Mouse (Mus musculus) forebrain, embryonic 11.5 days (tissue): ENCODE data around the gene Hnrnph3. TPM values are rescaled to one million over a fixed set of nuclear protein-coding genes. Genes with fewer than 3 reads are reported as not detected.

Experiments used
- ATAC-seq: fragments of 200-750 bp; cut with Nextera tagmentation; replicated peaks from 2 replicates; pipeline ENCODE4 v1.8.0; 2017; ENCODE audit warnings: moderate TSS enrichment; ENCODE audit not compliant: low FRiP score
- DNase-seq: peaks from one replicate; pipeline ENCODE4 v3.0.0-alpha.2; 2017; ENCODE audit warnings: low spot score
- H3K27ac ChIP-seq: fragments of 300-500 bp; sonication (generic); 2 replicates; pipeline ENCODE4 v1.5.1; 2014; ENCODE audit warnings: low read depth, low read length
- H3K27me3 ChIP-seq: fragments of 300-500 bp; sonication (generic); 2 replicates; pipeline ENCODE4 v1.6.1; 2014; ENCODE audit warnings: mild to moderate bottlenecking, low read length, mixed read lengths; ENCODE audit not compliant: control insufficient read depth, insufficient read depth
- H3K36me3 ChIP-seq: fragments of 300-500 bp; sonication (generic); 2 replicates; pipeline ENCODE4 v1.6.1; 2014; ENCODE audit warnings: mild to moderate bottlenecking, low read length, moderate library complexity, mixed read lengths; ENCODE audit not compliant: control insufficient read depth, insufficient read depth
- H3K4me1 ChIP-seq: fragments of 300-500 bp; sonication (generic); replicated peaks from 2 replicates; pipeline ENCODE4 v1.6.1; 2014; ENCODE audit warnings: low read length, mixed read lengths; ENCODE audit not compliant: control insufficient read depth, insufficient read depth
- H3K4me2 ChIP-seq: fragments of 300-500 bp; sonication (generic); 2 replicates; pipeline ENCODE4 v1.6.1; 2014; ENCODE audit warnings: low read depth, mild to moderate bottlenecking, low read length, moderate library complexity, mixed read lengths; ENCODE audit not compliant: severe bottlenecking
- H3K4me3 ChIP-seq: fragments of 300-500 bp; sonication (generic); 2 replicates; pipeline ENCODE4 v1.5.1; 2014; ENCODE audit warnings: low read depth, low read length
- H3K9ac ChIP-seq: fragments of 300-500 bp; sonication (generic); 2 replicates; pipeline ENCODE4 v1.6.1; 2014; ENCODE audit warnings: low read length
- H3K9me3 ChIP-seq: fragments of 300-500 bp; sonication (generic); 2 replicates; pipeline ENCODE4 v1.6.1; 2016; ENCODE audit warnings: low read length, mixed read lengths; ENCODE audit not compliant: control insufficient read depth
- WGBS: fragments of 180-500 bp; shearing (Covaris S2); extraction: QIAGEN DNeasy Blood & Tissue Kit; methylation state at CpG from one replicate; pipeline ENCODE4 v1.1.7; 2014; 5-methylcytosine and 5-hydroxymethylcytosine counted together
- polyA plus RNA-seq: library from polyadenylated mRNA; unstranded; fragments of >200 nt; fragmentation: Nextera tagmentation; extraction: Ambion mirVana; gene quantifications from 2 replicates; pipeline ENCODE4 v1.2.1, GENCODE M21; 2014

The Hnrnph3 gene
- polyA plus RNA-seq = 161 and 170 TPM in 2 replicates

- Histone ChIP-seq H3K4me3 (peak within 1 kb of the TSS; percentile 63), H3K36me3 (no peaks in the 10 kb centered on the region), H3K4me1 (peaks cover 11% of the 10 kb centered on the region), H3K9ac (peak within 1 kb of the TSS; percentile 89), H3K27ac (peak within 1 kb of the TSS; percentile 100), H3K4me2 (peak within 1 kb of the TSS; percentile 88), H3K27me3 (no peaks in the 10 kb centered on the region), H3K9me3 (no peaks in the 10 kb centered on the region)
- DNase-seq (peak; percentile 100), ATAC-seq (peak; percentile 91)
- WGBS = under 1% methylated on average over 57 of the region's 69 CpGs
Measured at GRCm38 (mm10) chr10:63023749-63024579, at the start of gene Hnrnph3, which contains the start of gene Pbld2. Gene Hnrnph3, minus strand, starts transcription at chr10:63024217. Gene Pbld2, plus strand, starts transcription at chr10:63024315.

- DNase-seq (peak; percentile 87), ATAC-seq (peak; percentile 79)
- H3K9ac ChIP-seq = no peak overlapping the region
- H3K9me3 ChIP-seq = no peaks in the 10 kb centered on the region
- no peak overlapping the region for H3K4me3 ChIP-seq
- no peaks in the 10 kb centered on the region for H3K27me3 ChIP-seq
- no peaks in the 10 kb centered on the region for H3K36me3 ChIP-seq
- H3K4me2 ChIP-seq = no peak overlapping the region
- H3K27ac ChIP-seq = no peak overlapping the region
- H3K4me1 ChIP-seq = no peaks in the 10 kb centered on the region
- 1% methylated on average over 5 of the region's 5 CpGs for WGBS
Measured at GRCm38 (mm10) chr10:63065988-63066387, 42.0 kb upstream of the Hnrnph3 start.

DNA sequence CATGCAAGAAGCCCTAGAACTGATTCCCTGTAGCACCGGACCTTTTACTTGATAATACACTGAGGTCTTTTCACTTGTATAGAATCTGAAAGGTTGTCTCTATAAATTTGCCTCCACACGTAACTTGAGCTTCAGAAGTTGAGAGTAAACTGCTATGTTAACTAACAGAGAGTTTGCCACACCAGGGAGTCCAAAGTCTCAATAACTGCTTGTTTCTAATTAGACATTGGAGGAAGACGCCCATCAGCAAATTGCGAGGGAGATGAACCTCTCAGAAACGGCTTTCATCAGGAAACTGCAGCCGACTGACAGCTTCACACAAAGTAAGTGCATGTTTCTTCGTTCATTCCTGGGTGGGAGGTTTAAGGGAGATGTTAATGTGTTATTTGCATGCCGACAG, 41.5 kb upstream of the Hnrnph3 start:
- 56% methylated on average over 8 of the region's 8 CpGs for WGBS
- Histone ChIP-seq H3K36me3 (no peaks in the 10 kb centered on the region), H3K4me2 (no peak overlapping the region), H3K4me1 (no peaks in the 10 kb centered on the region), H3K4me3 (no peak overlapping the region), H3K9ac (no peak overlapping the region), H3K27me3 (no peaks in the 10 kb centered on the region), H3K9me3 (no peaks in the 10 kb centered on the region), H3K27ac (no peak overlapping the region)
- ATAC-seq (no peak), DNase-seq (no peak)

- Histone ChIP-seq H3K27ac (no peak overlapping the region), H3K4me3 (no peak overlapping the region), H3K4me1 (no peaks in the 10 kb centered on the region), H3K4me2 (no peak overlapping the region), H3K9ac (no peak overlapping the region), H3K27me3 (no peaks in the 10 kb centered on the region), H3K36me3 (no peaks in the 10 kb centered on the region), H3K9me3 (no peaks in the 10 kb centered on the region)
- ATAC-seq (no peak), DNase-seq (no peak)
- 89% methylated on average over 9 of the region's 9 CpGs for WGBS
Measured at GRCm38 (mm10) chr10:63064516-63064915, 40.5 kb upstream of the Hnrnph3 start.

DNA sequence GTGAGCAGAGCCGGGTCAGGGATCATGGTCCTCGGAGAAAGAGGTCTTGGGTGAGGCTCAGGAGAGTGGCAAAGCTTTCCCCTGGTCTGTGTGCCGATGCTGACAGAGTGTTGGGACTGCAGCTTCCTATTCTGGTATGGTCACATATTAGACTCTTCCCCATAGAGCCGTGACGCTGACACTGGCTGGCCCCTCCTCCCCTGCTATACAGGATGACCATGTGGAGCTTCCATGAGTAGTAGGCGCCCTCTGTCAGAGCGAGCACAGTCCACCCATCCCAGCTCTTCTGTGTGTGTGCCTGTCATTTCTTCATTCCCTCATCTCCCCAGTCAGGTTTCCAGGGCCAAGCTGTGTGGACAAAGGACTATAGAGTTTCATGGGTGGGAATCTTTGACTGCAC, 39.3 kb upstream of the Hnrnph3 start:
- H3K9me3 ChIP-seq = no peaks in the 10 kb centered on the region
- H3K27me3 ChIP-seq = no peaks in the 10 kb centered on the region
- no peaks in the 10 kb centered on the region for H3K4me1 ChIP-seq
- DNase-seq (no peak), ATAC-seq (no peak)
- H3K27ac ChIP-seq = no peak overlapping the region
- H3K9ac ChIP-seq = no peak overlapping the region
- no peak overlapping the region for H3K4me3 ChIP-seq
- 82% methylated on average over 7 of the region's 7 CpGs for WGBS
- no peak overlapping the region for H3K4me2 ChIP-seq
- no peaks in the 10 kb centered on the region for H3K36me3 ChIP-seq

GRCm38 (mm10) chr10:63062696-63063095, 38.7 kb upstream of the Hnrnph3 start:
- no peak overlapping the region for H3K9ac ChIP-seq
- no peaks in the 10 kb centered on the region for H3K4me1 ChIP-seq
- no peak overlapping the region for H3K4me3 ChIP-seq
- no peaks in the 10 kb centered on the region for H3K27me3 ChIP-seq
- H3K9me3 ChIP-seq = no peaks in the 10 kb centered on the region
- DNase-seq (no peak), ATAC-seq (no peak)
- WGBS = 95% methylated on average over 5 of the region's 5 CpGs
- H3K4me2 ChIP-seq = no peak overlapping the region
- H3K36me3 ChIP-seq = no peaks in the 10 kb centered on the region
- H3K27ac ChIP-seq = no peak overlapping the region

DNA sequence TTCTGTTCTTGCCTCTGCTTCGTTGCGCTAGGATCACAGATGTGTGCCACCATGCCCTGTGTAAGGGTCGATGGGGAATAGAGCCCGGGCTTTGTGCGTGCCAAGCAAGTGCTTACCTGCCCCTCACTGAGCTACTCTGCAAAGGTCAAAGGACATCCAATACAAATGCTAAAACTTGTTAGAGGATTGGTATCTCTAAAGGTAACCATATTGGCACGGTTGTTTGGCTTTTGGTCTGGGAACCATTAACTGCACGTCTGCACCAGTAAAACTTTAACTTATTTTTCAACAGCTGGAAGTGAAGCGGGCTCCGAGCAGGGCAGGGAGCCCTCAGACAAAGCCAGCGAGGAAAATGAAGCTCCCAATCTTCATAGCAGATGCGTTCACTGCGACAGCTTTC, 37.2 kb upstream of the Hnrnph3 start:
- H3K4me3 ChIP-seq = no peak overlapping the region
- H3K27me3 ChIP-seq = no peaks in the 10 kb centered on the region
- no peaks in the 10 kb centered on the region for H3K9me3 ChIP-seq
- WGBS = 78% methylated on average over 12 of the region's 12 CpGs
- no peak overlapping the region for H3K27ac ChIP-seq
- no peak for ATAC-seq
- H3K36me3 ChIP-seq = no peaks in the 10 kb centered on the region
- no peak for DNase-seq
- no peak overlapping the region for H3K9ac ChIP-seq
- no peak overlapping the region for H3K4me2 ChIP-seq
- H3K4me1 ChIP-seq = no peaks in the 10 kb centered on the region

DNA sequence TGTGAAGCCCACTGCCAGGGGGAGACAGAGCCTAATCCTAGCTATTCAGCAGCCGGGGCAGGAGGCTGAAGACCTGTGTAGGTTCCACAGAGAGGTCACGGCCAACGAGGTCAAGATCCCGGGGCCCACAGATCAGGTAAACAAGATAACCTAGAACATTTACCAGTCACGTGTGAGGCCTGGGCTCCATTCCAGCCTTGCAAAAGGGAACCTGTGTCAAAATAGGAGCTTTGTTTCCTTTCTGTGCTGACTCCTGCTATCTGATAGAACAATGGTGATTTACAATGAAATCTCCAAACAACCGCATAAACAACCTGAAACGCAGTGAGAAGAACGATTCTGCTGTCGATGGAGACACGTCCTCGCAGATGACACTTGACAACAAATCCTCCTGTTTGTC, 36.4 kb upstream of the Hnrnph3 start:
- Histone ChIP-seq H3K9me3 (no peaks in the 10 kb centered on the region), H3K27ac (no peak overlapping the region), H3K9ac (no peak overlapping the region), H3K36me3 (no peaks in the 10 kb centered on the region), H3K4me2 (no peak overlapping the region), H3K27me3 (no peaks in the 10 kb centered on the region), H3K4me3 (no peak overlapping the region), H3K4me1 (no peaks in the 10 kb centered on the region)
- 83% methylated on average over 11 of the region's 11 CpGs for WGBS
- ATAC-seq (no peak), DNase-seq (no peak)

GRCm38 (mm10) chr10:63059862-63060261, 35.8 kb upstream of the Hnrnph3 start, which contains the start of gene Pbld1:
Gene Pbld1, plus strand, starts transcription at chr10:63060162.
- no peak within 1 kb of the TSS for H3K9ac ChIP-seq
- H3K4me3 ChIP-seq = no peak within 1 kb of the TSS
- DNase-seq (no peak), ATAC-seq (no peak)
- H3K4me2 ChIP-seq = no peak within 1 kb of the TSS
- H3K27me3 ChIP-seq = no peaks in the 10 kb centered on the region
- H3K27ac ChIP-seq = no peak within 1 kb of the TSS
- no peaks in the 10 kb centered on the region for H3K9me3 ChIP-seq
- H3K4me1 ChIP-seq = no peaks in the 10 kb centered on the region
- no peaks in the 10 kb centered on the region for H3K36me3 ChIP-seq
- 80% methylated on average over 2 of the region's 2 CpGs for WGBS
